Mouse (Mus musculus) thymus, postnatal 0 days (tissue): ENCODE results near the gene Myo9a. TPM values are rescaled to one million over a fixed set of nuclear protein-coding genes. Genes with fewer than 3 reads are reported as not detected.

ENCODE experiments used
- polyA plus RNA-seq: library from polyadenylated mRNA; unstranded; fragments of >200 nt; fragmentation: Nextera tagmentation; extraction: Ambion mirVana; gene quantifications from 2 replicates; pipeline ENCODE4 v1.2.1, GENCODE M21; 2015

Myo9a gene
- polyA plus RNA-seq, 1 experiment from 2014 or later: 4.3 TPM

Other genes starting within 250 kb of the Myo9a start
- 39.9 and 47.7 TPM in 2 replicates for gene Hexa, start 211.4 kb upstream of the Myo9a start, polyA plus RNA-seq
- 0.23 and 0.72 TPM in 2 replicates for gene Tmem202, start 211.0 kb upstream of the Myo9a start, polyA plus RNA-seq
- 0.08 TPM in 1 of 2 replicates, not detected in the other for gene Celf6, start 173.0 kb upstream of the Myo9a start, polyA plus RNA-seq
- gene Parp6, start 133.6 kb upstream of the Myo9a start, polyA plus RNA-seq: 23.7 and 25.2 TPM in 2 replicates
- gene Pkm, start 94.5 kb upstream of the Myo9a start, polyA plus RNA-seq: 599 and 667 TPM in 2 replicates
- gene Gramd2, start 70.8 kb upstream of the Myo9a start, polyA plus RNA-seq: 0.20 and 0.41 TPM in 2 replicates
- gene Senp8, start 186 bp upstream of the Myo9a start, polyA plus RNA-seq: 6.6 and 8.6 TPM in 2 replicates
- 0.09 and 0.13 TPM in 2 replicates for gene Nr2e3, start 209.8 kb downstream of the Myo9a start, polyA plus RNA-seq